Mouse (Mus musculus) forebrain, postnatal 0 days (tissue): Measurements from ENCODE around the gene Cckbr. TPM values are rescaled to one million over a fixed set of nuclear protein-coding genes. Genes with fewer than 3 reads are reported as not detected.

ENCODE experiments used
- ATAC-seq: fragments of 200-750 bp; cut with Nextera tagmentation; 2 replicates; pipeline ENCODE4 v1.8.0; 2017; ENCODE audit warnings: mild to moderate bottlenecking, moderate library complexity
- DNase-seq: peaks from one replicate; pipeline ENCODE4 v3.0.0-alpha.2; 2015
- H3K27ac ChIP-seq: fragments of 300-500 bp; sonication (generic); 2 replicates; pipeline ENCODE4 v1.5.1; 2014; ENCODE audit warnings: low read depth, mild to moderate bottlenecking, antibody characterized with exemption, low read length, moderate library complexity, mixed read lengths
- H3K27me3 ChIP-seq: fragments of 300-500 bp; sonication (generic); 2 replicates; pipeline ENCODE4 v1.6.1; 2014; ENCODE audit warnings: mild to moderate bottlenecking, low read length, mixed read lengths; ENCODE audit not compliant: insufficient read depth
- H3K36me3 ChIP-seq: fragments of 300-500 bp; sonication (generic); 2 replicates; pipeline ENCODE4 v1.6.1; 2014; ENCODE audit warnings: mild to moderate bottlenecking, moderate library complexity; ENCODE audit not compliant: insufficient read depth
- H3K4me1 ChIP-seq: fragments of 300-500 bp; sonication (generic); 2 replicates; pipeline ENCODE4 v1.6.1; 2014; ENCODE audit warnings: antibody characterized with exemption; ENCODE audit not compliant: insufficient read depth
- H3K4me2 ChIP-seq: fragments of 300-500 bp; sonication (generic); 2 replicates; pipeline ENCODE4 v1.6.1; 2014; ENCODE audit warnings: low read depth, mild to moderate bottlenecking, moderate library complexity
- H3K4me3 ChIP-seq: fragments of 300-500 bp; sonication (generic); 2 replicates; pipeline ENCODE4 v1.5.1; 2014; ENCODE audit warnings: low read depth, low read length, mixed read lengths
- H3K9ac ChIP-seq: fragments of 300-500 bp; sonication (generic); 2 replicates; pipeline ENCODE4 v1.6.1; 2014; ENCODE audit warnings: mild to moderate bottlenecking
- H3K9me3 ChIP-seq: fragments of 300-500 bp; sonication (generic); 2 replicates; pipeline ENCODE4 v1.6.1; 2016; ENCODE audit warnings: low read length
- CTCF ChIP-seq: sonication (generic); IDR thresholded peaks from 2 replicates; pipeline ENCODE4 v1.5.1; 2016; ENCODE audit warnings: antibody characterized with exemption, control low read depth, low read depth
- WGBS: fragments of 180-500 bp; shearing (Covaris S2); extraction: QIAGEN DNeasy Blood & Tissue Kit; methylation state at CpG from one replicate; pipeline ENCODE4 v1.1.7; 2014; 5-methylcytosine and 5-hydroxymethylcytosine counted together
- polyA plus RNA-seq: library from polyadenylated mRNA; unstranded; fragments of >200 nt; fragmentation: Nextera tagmentation; extraction: Ambion mirVana; gene quantifications from 2 replicates; pipeline ENCODE4 v1.2.1, GENCODE M21; 2015
- total RNA-seq: library from RNA; depleted of rRNA; stranded (reverse); fragments of >200 nt; gene quantifications from 2 replicates; pipeline ENCODE4 v1.2.3, GENCODE M21; 2014

Cckbr gene
- total and polyA plus RNA-seq, 2 experiments from 2014 or later = 5.1 to 6.2 TPM

DNA sequence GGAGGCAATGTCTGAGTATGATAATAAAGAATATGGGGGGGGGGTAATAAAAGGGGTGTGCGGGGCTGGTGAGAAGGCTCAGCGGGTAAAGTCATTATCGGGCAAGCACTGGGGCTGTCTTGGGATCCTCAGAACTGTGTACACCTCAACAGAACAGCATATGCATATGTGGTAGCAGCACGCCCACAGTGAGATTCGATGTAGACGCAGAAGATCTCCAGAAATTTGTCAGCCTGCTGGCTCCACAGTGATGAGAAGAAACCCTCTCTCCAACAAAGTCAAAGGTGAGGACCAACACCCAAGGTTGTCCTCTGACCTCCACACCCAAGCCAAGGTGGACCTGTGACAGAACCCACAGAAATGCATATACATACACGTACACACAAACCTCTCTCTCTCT lies 9.0 kb upstream of the Cckbr start:
- H3K9ac ChIP-seq = no peak overlapping the region
- no peak for TF ChIP-seq CTCF
- DNase-seq (no peak), ATAC-seq (no peak)
- 95% methylated on average over 7 of the region's 7 CpGs for WGBS
- no peak overlapping the region for H3K27ac ChIP-seq
- H3K4me1 ChIP-seq = no peaks in the 10 kb centered on the region
- H3K36me3 ChIP-seq = no peaks in the 10 kb centered on the region
- H3K27me3 ChIP-seq = no peaks in the 10 kb centered on the region
- no peaks in the 10 kb centered on the region for H3K9me3 ChIP-seq
- no peak overlapping the region for H3K4me3 ChIP-seq
- H3K4me2 ChIP-seq = no peak overlapping the region

DNA sequence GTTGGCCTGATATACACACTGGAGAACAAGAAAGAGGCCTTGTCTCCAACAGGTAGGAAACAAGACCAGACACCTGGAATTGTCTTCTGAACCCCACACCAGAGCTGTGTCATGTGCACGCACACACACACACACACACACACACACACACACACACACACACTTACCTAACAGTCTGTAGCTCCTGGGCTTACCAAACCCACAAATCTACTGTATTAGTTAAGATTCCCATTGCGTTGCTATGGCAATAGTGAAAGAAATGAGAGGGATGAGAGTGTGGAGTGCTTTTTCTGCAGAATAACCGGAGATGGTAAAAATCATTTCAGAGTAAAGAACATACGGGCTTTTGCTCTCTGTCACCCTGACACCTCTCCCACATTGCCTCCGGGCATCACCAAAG lies 7.4 kb upstream of the Cckbr start:
- Histone ChIP-seq H3K9ac (no peak overlapping the region), H3K27ac (peak overlapping the region; percentile 31; the same call in 1 of the 2 replicates), H3K27me3 (no peaks in the 10 kb centered on the region), H3K36me3 (no peaks in the 10 kb centered on the region), H3K4me2 (no peak overlapping the region), H3K4me1 (no peaks in the 10 kb centered on the region), H3K4me3 (no peak overlapping the region), H3K9me3 (no peaks in the 10 kb centered on the region)
- no peak for TF ChIP-seq CTCF
- peak; percentile 27 for DNase-seq
- WGBS = 69% methylated on average over 5 of the region's 5 CpGs
- ATAC-seq = peak; percentile 89

DNA sequence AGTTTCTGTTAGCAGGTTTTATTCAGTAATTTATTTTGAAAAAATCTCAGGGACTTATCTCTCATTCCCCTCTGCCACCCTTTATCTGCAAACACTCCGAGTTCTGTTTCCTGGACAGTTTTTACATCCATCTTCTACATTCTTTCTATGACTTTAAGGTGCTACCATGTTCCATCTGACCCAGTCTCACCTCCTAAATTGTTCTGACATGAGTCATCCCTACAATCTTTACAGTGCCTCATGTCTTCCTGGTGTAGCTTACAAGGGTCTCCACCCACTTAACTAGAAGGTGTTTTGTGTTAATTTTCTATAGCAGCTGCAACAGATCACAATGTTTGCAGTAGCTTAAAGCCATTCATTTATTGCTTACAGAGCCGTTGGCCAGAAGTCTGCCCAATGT lies 4.6 kb upstream of the Cckbr start:
- H3K9ac ChIP-seq = no peak overlapping the region
- H3K4me1 ChIP-seq = no peaks in the 10 kb centered on the region
- H3K27ac ChIP-seq = no peak overlapping the region
- H3K4me2 ChIP-seq = no peak overlapping the region
- H3K9me3 ChIP-seq = no peaks in the 10 kb centered on the region
- no peak for TF ChIP-seq CTCF
- no peak for ATAC-seq
- no peaks in the 10 kb centered on the region for H3K36me3 ChIP-seq
- DNase-seq = no peak
- H3K4me3 ChIP-seq = no peak overlapping the region
- WGBS = 64% methylated on average over 2 of the region's 2 CpGs
- H3K27me3 ChIP-seq = no peaks in the 10 kb centered on the region

DNA sequence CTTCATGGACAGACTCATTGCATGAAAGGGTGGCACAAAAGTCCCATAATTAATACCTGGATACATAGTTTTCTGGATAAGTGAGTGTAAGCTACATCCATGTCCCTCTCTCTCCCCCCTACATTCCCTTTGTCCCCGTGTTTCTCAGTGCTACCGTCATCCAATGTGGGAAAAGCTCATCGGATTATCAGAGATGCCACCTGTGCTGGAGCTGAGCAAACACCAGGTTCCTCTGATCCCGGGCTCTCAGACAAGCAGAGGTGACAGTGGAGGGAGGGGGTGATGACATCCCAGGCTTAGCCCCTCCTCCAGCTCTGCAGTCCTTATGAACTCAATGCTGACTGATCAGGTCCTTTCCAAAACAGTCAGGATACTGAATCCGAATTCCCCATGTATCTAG lies 1.2 kb upstream of the Cckbr start:
- Histone ChIP-seq H3K4me2 (no peak overlapping the region), H3K36me3 (no peaks in the 10 kb centered on the region), H3K27me3 (no peaks in the 10 kb centered on the region; the same call in 1 of the 2 replicates), H3K4me1 (no peaks in the 10 kb centered on the region), H3K4me3 (no peak overlapping the region), H3K9ac (no peak overlapping the region), H3K9me3 (no peaks in the 10 kb centered on the region), H3K27ac (no peak overlapping the region)
- TF ChIP-seq CTCF = no peak
- 36% methylated on average over 5 of the region's 5 CpGs for WGBS
- ATAC-seq = no peak
- DNase-seq = no peak

DNA sequence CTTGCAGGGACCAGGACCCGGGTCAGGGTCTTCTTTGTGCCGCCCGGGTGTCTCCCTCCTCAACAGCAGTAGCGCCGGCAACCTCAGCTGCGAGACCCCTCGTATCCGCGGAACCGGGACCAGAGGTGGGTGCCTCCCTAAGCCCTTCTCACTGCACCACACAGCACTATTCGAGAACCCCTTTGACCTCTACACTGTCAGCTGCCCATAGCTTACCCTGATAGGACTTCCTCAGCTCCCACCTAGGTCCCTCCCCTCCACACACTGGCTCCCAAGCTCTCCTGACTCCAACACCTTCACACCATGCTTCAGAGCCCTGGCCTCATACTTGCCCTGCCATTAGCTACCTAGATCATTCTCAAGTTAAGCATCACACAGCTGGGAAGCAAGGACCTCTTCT lies 520 bp downstream of the Cckbr start:
- DNase-seq (peak; percentile 20), ATAC-seq (peak; percentile 37)
- 6% methylated on average over 11 of the region's 11 CpGs for WGBS

GRCm38 (mm10) chr7:105432058-105432457 lies 6.5 kb downstream of the Cckbr start:
- Histone ChIP-seq H3K27me3 (no peaks in the 10 kb centered on the region), H3K9me3 (no peaks in the 10 kb centered on the region), H3K9ac (no peak overlapping the region), H3K36me3 (no peaks in the 10 kb centered on the region), H3K4me3 (no peak overlapping the region), H3K4me1 (no peaks in the 10 kb centered on the region), H3K4me2 (no peak overlapping the region), H3K27ac (no peak overlapping the region)
- ATAC-seq (no peak), DNase-seq (no peak)
- 76% methylated on average over 1 of the region's 1 CpGs for WGBS
- TF ChIP-seq CTCF = no peak

More for the DNA sequence above, 520 bp downstream of the Cckbr start:
- Histone ChIP-seq H3K4me2 (peak overlapping the region; percentile 90), H3K27me3 (no peaks in the 10 kb centered on the region; the same call in 1 of the 2 replicates), H3K9ac (peak overlapping the region; percentile 58), H3K9me3 (no peaks in the 10 kb centered on the region), H3K36me3 (no peaks in the 10 kb centered on the region), H3K4me3 (peak overlapping the region; percentile 53), H3K27ac (no peak overlapping the region), H3K4me1 (no peaks in the 10 kb centered on the region)
- TF ChIP-seq CTCF = no peak

- H3K4me1 ChIP-seq = no peaks in the 10 kb centered on the region
- no peaks in the 10 kb centered on the region for H3K9me3 ChIP-seq
- no peaks in the 10 kb centered on the region for H3K27me3 ChIP-seq
- no peak for ATAC-seq
- no peaks in the 10 kb centered on the region for H3K36me3 ChIP-seq
- no peak for DNase-seq
- no peak overlapping the region for H3K4me3 ChIP-seq
- 89% methylated on average over 17 of the region's 17 CpGs for WGBS
- no peak overlapping the region for H3K9ac ChIP-seq
- no peak overlapping the region for H3K27ac ChIP-seq
- TF ChIP-seq CTCF = no peak
- no peak overlapping the region for H3K4me2 ChIP-seq
Observed at GRCm38 (mm10) chr7:105433859-105434258, 8.3 kb downstream of the Cckbr start.

GRCm38 (mm10) chr7:105434798-105435197 lies 9.3 kb downstream of the Cckbr start:
- 90% methylated on average over 22 of the region's 22 CpGs for WGBS
- no peak for DNase-seq
- H3K4me3 ChIP-seq = no peak overlapping the region
- no peak for TF ChIP-seq CTCF
- H3K4me2 ChIP-seq = no peak overlapping the region
- H3K9ac ChIP-seq = no peak overlapping the region
- no peaks in the 10 kb centered on the region for H3K4me1 ChIP-seq
- no peaks in the 10 kb centered on the region for H3K27me3 ChIP-seq
- no peaks in the 10 kb centered on the region for H3K36me3 ChIP-seq
- H3K27ac ChIP-seq = no peak overlapping the region
- H3K9me3 ChIP-seq = no peaks in the 10 kb centered on the region
- ATAC-seq = no peak
